Mouse (Mus musculus) kidney, adult 11 months (tissue): ENCODE measurements around the gene Tbc1d1.

Experiments used
- DNase-seq: peaks from one replicate; pipeline ENCODE4 v3.0.0; 2022

Tbc1d1 gene

GRCm38 (mm10) chr5:64207800-64208199 is 51.7 kb downstream of the Tbc1d1 start:
- DNase-seq: no peak

- DNase-seq: no peak
Observed at GRCm38 (mm10) chr5:64210817-64211216, 54.7 kb downstream of the Tbc1d1 start.

GRCm38 (mm10) chr5:64211284-64211683 is 55.2 kb downstream of the Tbc1d1 start:
- no peak for DNase-seq

- DNase-seq: peak; percentile 63
Observed at GRCm38 (mm10) chr5:64212206-64212605, 56.1 kb downstream of the Tbc1d1 start.

GRCm38 (mm10) chr5:64212619-64213018 is 56.5 kb downstream of the Tbc1d1 start:
- no peak for DNase-seq

GRCm38 (mm10) chr5:64215806-64216205 is 59.7 kb downstream of the Tbc1d1 start:
- DNase-seq: no peak

GRCm38 (mm10) chr5:64216326-64216725 is 60.2 kb downstream of the Tbc1d1 start:
- no peak for DNase-seq

GRCm38 (mm10) chr5:64217256-64217655 is 61.2 kb downstream of the Tbc1d1 start:
- no peak for DNase-seq

- DNase-seq: peak; percentile 87
Observed at GRCm38 (mm10) chr5:64217816-64218602, 61.9 kb downstream of the Tbc1d1 start.

- no peak for DNase-seq
Observed at GRCm38 (mm10) chr5:64218603-64218999, 62.5 kb downstream of the Tbc1d1 start.

- DNase-seq: no peak
Observed at GRCm38 (mm10) chr5:64220776-64221175, 64.7 kb downstream of the Tbc1d1 start.

GRCm38 (mm10) chr5:64224735-64225425 is 68.8 kb downstream of the Tbc1d1 start:
- DNase-seq: no peak

- no peak for DNase-seq
Observed at GRCm38 (mm10) chr5:64228252-64228651, 72.1 kb downstream of the Tbc1d1 start.

- no peak for DNase-seq
Observed at GRCm38 (mm10) chr5:64229336-64229866, 73.3 kb downstream of the Tbc1d1 start.

- peak; percentile 92 for DNase-seq
Observed at GRCm38 (mm10) chr5:64230061-64230466, 74.0 kb downstream of the Tbc1d1 start.

GRCm38 (mm10) chr5:64230507-64231041 is 74.5 kb downstream of the Tbc1d1 start:
- DNase-seq: no peak

- DNase-seq: no peak
Observed at GRCm38 (mm10) chr5:64232872-64233271, 76.8 kb downstream of the Tbc1d1 start.

- peak; percentile 37 for DNase-seq
Observed at GRCm38 (mm10) chr5:64234269-64234985, 78.3 kb downstream of the Tbc1d1 start.

- DNase-seq: no peak
Observed at GRCm38 (mm10) chr5:64235250-64235649, 79.1 kb downstream of the Tbc1d1 start.

- no peak for DNase-seq
Observed at GRCm38 (mm10) chr5:64236561-64236960, 80.5 kb downstream of the Tbc1d1 start.

GRCm38 (mm10) chr5:64237263-64237662 is 81.2 kb downstream of the Tbc1d1 start:
- no peak for DNase-seq

GRCm38 (mm10) chr5:64237693-64238092 is 81.6 kb downstream of the Tbc1d1 start:
- DNase-seq: no peak
